Mouse (Mus musculus): Measurements from ENCODE around the gene Dnajc30. TPM values are rescaled to one million over a fixed set of nuclear protein-coding genes. Genes with fewer than 3 reads are reported as not detected.
"Not testable (repeated sequence)": the region's sequence is repeated elsewhere in the genome, so short reads cannot be mapped to it uniquely, and the experiment has no call there.

The Dnajc30 gene
- polyA plus RNA-seq, 1 experiment from 2014 or later: 15.2 TPM

- H3K4me1 ChIP-seq (replicated peaks): peaks cover 31% of the 10 kb centered on the region
- peaks cover 6% of the 10 kb centered on the region; the same call in 1 of the 2 replicates for H3K9me3 ChIP-seq (replicated peaks)
- no peaks in the 10 kb centered on the region for H3K36me3 ChIP-seq
- DNase-seq (no peak), ATAC-seq (ENCODE audit: low read depth) (peak; percentile 63)
- no peak overlapping the region for H3K9ac ChIP-seq
- no peak overlapping the region for H3K4me3 ChIP-seq (replicated peaks)
- peak overlapping the region; percentile 41 for H3K27ac ChIP-seq
- H3K27me3 ChIP-seq: no peaks in the 10 kb centered on the region
- H3K4me2 ChIP-seq: 0 out of 2 replicates have a peak overlapping the region, but pooled peaks have one; percentile 1
- 56% methylated on average over 18 of the region's 18 CpGs for WGBS (ENCODE audit: insufficient replicate concordance)
Observed at GRCm38 (mm10) chr5:135035608-135036359, 28.2 kb upstream of the Dnajc30 start.

GRCm38 (mm10) chr5:135037946-135038345 lies 26.1 kb upstream of the Dnajc30 start:
- DNase-seq: no peak
- no peak overlapping the region for H3K4me2 ChIP-seq
- H3K36me3 ChIP-seq: no peaks in the 10 kb centered on the region
- H3K27me3 ChIP-seq: no peaks in the 10 kb centered on the region
- 78% methylated on average over 3 of the region's 3 CpGs for WGBS (ENCODE audit: insufficient replicate concordance)
- no peak overlapping the region for H3K9ac ChIP-seq
- peaks cover 52% of the 10 kb centered on the region for H3K4me1 ChIP-seq (replicated peaks)
- no peak overlapping the region for H3K27ac ChIP-seq
- H3K9me3 ChIP-seq (replicated peaks): peaks cover 6% of the 10 kb centered on the region; the same call in 1 of the 2 replicates
- ATAC-seq (ENCODE audit: low read depth): no peak
- H3K4me3 ChIP-seq (replicated peaks): no peak overlapping the region

GRCm38 (mm10) chr5:135039541-135039940 lies 24.5 kb upstream of the Dnajc30 start:
- WGBS (ENCODE audit: insufficient replicate concordance): 33% methylated on average over 9 of the region's 9 CpGs
- Histone ChIP-seq H3K9me3 (replicated peaks) (peaks cover 3% of the 10 kb centered on the region; the same call in 1 of the 2 replicates), H3K4me2 (peak overlapping the region; percentile 30; the same call in 1 of the 2 replicates), H3K36me3 (no peaks in the 10 kb centered on the region), H3K4me3 (replicated peaks) (no peak overlapping the region), H3K27me3 (no peaks in the 10 kb centered on the region), H3K9ac (no peak overlapping the region), H3K27ac (peak overlapping the region; percentile 50; the same call in 1 of the 2 replicates), H3K4me1 (replicated peaks) (peaks cover 54% of the 10 kb centered on the region)
- no peak for ATAC-seq (ENCODE audit: low read depth)
- DNase-seq: no peak

GRCm38 (mm10) chr5:135040059-135040458 lies 23.9 kb upstream of the Dnajc30 start:
- peak overlapping the region; percentile 8 for H3K9ac ChIP-seq
- DNase-seq: no peak
- peaks cover 4% of the 10 kb centered on the region; the same call in 1 of the 2 replicates for H3K36me3 ChIP-seq
- no peak for ATAC-seq (ENCODE audit: low read depth)
- H3K9me3 ChIP-seq (replicated peaks): no peaks in the 10 kb centered on the region
- peak overlapping the region; percentile 50 for H3K27ac ChIP-seq
- WGBS (ENCODE audit: insufficient replicate concordance): 46% methylated on average over 6 of the region's 6 CpGs
- H3K27me3 ChIP-seq: no peaks in the 10 kb centered on the region
- H3K4me1 ChIP-seq (replicated peaks): peaks cover 54% of the 10 kb centered on the region
- H3K4me3 ChIP-seq (replicated peaks): no peak overlapping the region
- H3K4me2 ChIP-seq: peak overlapping the region; percentile 30; the same call in 1 of the 2 replicates

GRCm38 (mm10) chr5:135040777-135041176 lies 23.2 kb upstream of the Dnajc30 start:
- 28% methylated on average over 11 of the region's 11 CpGs for WGBS (ENCODE audit: insufficient replicate concordance)
- Histone ChIP-seq H3K9me3 (replicated peaks) (no peaks in the 10 kb centered on the region), H3K4me2 (peak overlapping the region; percentile 30), H3K4me1 (replicated peaks) (peaks cover 49% of the 10 kb centered on the region), H3K4me3 (replicated peaks) (no peak overlapping the region), H3K9ac (peak overlapping the region; percentile 8), H3K36me3 (peaks cover 6% of the 10 kb centered on the region; the same call in 1 of the 2 replicates), H3K27ac (peak overlapping the region; percentile 50), H3K27me3 (no peaks in the 10 kb centered on the region)
- ATAC-seq (ENCODE audit: low read depth): no peak
- DNase-seq: no peak

- Histone ChIP-seq H3K9ac (peak overlapping the region; percentile 36; the same call in 1 of the 2 replicates), H3K27me3 (no peaks in the 10 kb centered on the region), H3K4me2 (peak overlapping the region; percentile 62), H3K36me3 (peaks cover 6% of the 10 kb centered on the region; the same call in 1 of the 2 replicates), H3K9me3 (replicated peaks) (no peaks in the 10 kb centered on the region), H3K4me3 (replicated peaks) (peak overlapping the region; percentile 38), H3K27ac (no peak overlapping the region), H3K4me1 (replicated peaks) (peaks cover 43% of the 10 kb centered on the region)
- 36% methylated on average over 21 of the region's 21 CpGs for WGBS (ENCODE audit: insufficient replicate concordance)
- peak; percentile 38 for DNase-seq
- ATAC-seq (ENCODE audit: low read depth): peak; percentile 70
Observed at GRCm38 (mm10) chr5:135042105-135042788, 21.8 kb upstream of the Dnajc30 start.

- 78% methylated on average over 3 of the region's 3 CpGs for WGBS (ENCODE audit: insufficient replicate concordance)
- peaks cover 15% of the 10 kb centered on the region for H3K36me3 ChIP-seq
- DNase-seq (no peak), ATAC-seq (ENCODE audit: low read depth) (no peak)
- peaks cover 35% of the 10 kb centered on the region for H3K4me1 ChIP-seq (replicated peaks)
- H3K27me3 ChIP-seq: no peaks in the 10 kb centered on the region
- H3K9me3 ChIP-seq (replicated peaks): no peaks in the 10 kb centered on the region
- H3K9ac ChIP-seq: no peak overlapping the region
- H3K4me3 ChIP-seq (replicated peaks): no peak overlapping the region
- no peak overlapping the region for H3K27ac ChIP-seq
- no peak overlapping the region for H3K4me2 ChIP-seq
Observed at GRCm38 (mm10) chr5:135044575-135044974, 19.4 kb upstream of the Dnajc30 start.

GRCm38 (mm10) chr5:135048539-135048938 lies 15.5 kb upstream of the Dnajc30 start:
- WGBS (ENCODE audit: insufficient replicate concordance): 73% methylated on average over 5 of the region's 5 CpGs
- Histone ChIP-seq H3K4me1 (replicated peaks) (no peaks in the 10 kb centered on the region), H3K4me3 (replicated peaks) (no peak overlapping the region), H3K36me3 (peaks cover 31% of the 10 kb centered on the region), H3K9ac (no peak overlapping the region), H3K9me3 (replicated peaks) (no peaks in the 10 kb centered on the region), H3K27me3 (no peaks in the 10 kb centered on the region), H3K27ac (no peak overlapping the region), H3K4me2 (no peak overlapping the region)
- ATAC-seq (ENCODE audit: low read depth) (no peak), DNase-seq (no peak)

- not testable (repeated sequence) for H3K9me3 ChIP-seq (replicated peaks); H3K9ac ChIP-seq; ATAC-seq (ENCODE audit: low read depth); H3K4me2 ChIP-seq; H3K4me3 ChIP-seq (replicated peaks); H3K27ac ChIP-seq; H3K4me1 ChIP-seq (replicated peaks); H3K27me3 ChIP-seq; DNase-seq
- peaks cover 39% of the 10 kb centered on the region for H3K36me3 ChIP-seq
- WGBS (ENCODE audit: insufficient replicate concordance): 71% methylated on average over 6 of the region's 6 CpGs
Observed at GRCm38 (mm10) chr5:135049268-135049667, 14.7 kb upstream of the Dnajc30 start.

GRCm38 (mm10) chr5:135053356-135053755 lies 10.6 kb upstream of the Dnajc30 start:
- no peak for ATAC-seq (ENCODE audit: low read depth)
- WGBS (ENCODE audit: insufficient replicate concordance): 81% methylated on average over 12 of the region's 12 CpGs
- no peak overlapping the region for H3K4me2 ChIP-seq
- no peak overlapping the region for H3K9ac ChIP-seq
- H3K4me1 ChIP-seq (replicated peaks): no peaks in the 10 kb centered on the region
- no peak overlapping the region for H3K4me3 ChIP-seq (replicated peaks)
- no peaks in the 10 kb centered on the region for H3K9me3 ChIP-seq (replicated peaks)
- no peak for DNase-seq
- no peak overlapping the region for H3K27ac ChIP-seq
- H3K27me3 ChIP-seq: no peaks in the 10 kb centered on the region
- peaks cover 70% of the 10 kb centered on the region for H3K36me3 ChIP-seq

GRCm38 (mm10) chr5:135064382-135064766 lies 372 bp downstream of the Dnajc30 start:
- H3K27ac ChIP-seq: peak overlapping the region; percentile 70
- H3K9me3 ChIP-seq (replicated peaks): no peaks in the 10 kb centered on the region
- peak overlapping the region; percentile 88 for H3K9ac ChIP-seq
- under 1% methylated on average over 40 of the region's 40 CpGs for WGBS (ENCODE audit: insufficient replicate concordance)
- peak overlapping the region; percentile 92 for H3K4me3 ChIP-seq (replicated peaks)
- H3K4me1 ChIP-seq (replicated peaks): peaks cover 28% of the 10 kb centered on the region
- H3K36me3 ChIP-seq: peaks cover 46% of the 10 kb centered on the region
- DNase-seq: no peak
- no peaks in the 10 kb centered on the region for H3K27me3 ChIP-seq
- peak; percentile 72 for ATAC-seq (ENCODE audit: low read depth)
- peak overlapping the region; percentile 95 for H3K4me2 ChIP-seq

All from liver, embryonic 13.5 days (tissue).